Mouse (Mus musculus): ENCODE measurements at regions not wholly inside any gene's neighbourhood (a gene's known extent, or its start where the extent isn't known, plus 50 kb on each side); places are given as distances from the start of the nearest gene placed in this dataset.
"Not testable (repeated sequence)": the region's sequence is repeated elsewhere in the genome, so short reads cannot be mapped to it uniquely, and the experiment has no call there.

DNA sequence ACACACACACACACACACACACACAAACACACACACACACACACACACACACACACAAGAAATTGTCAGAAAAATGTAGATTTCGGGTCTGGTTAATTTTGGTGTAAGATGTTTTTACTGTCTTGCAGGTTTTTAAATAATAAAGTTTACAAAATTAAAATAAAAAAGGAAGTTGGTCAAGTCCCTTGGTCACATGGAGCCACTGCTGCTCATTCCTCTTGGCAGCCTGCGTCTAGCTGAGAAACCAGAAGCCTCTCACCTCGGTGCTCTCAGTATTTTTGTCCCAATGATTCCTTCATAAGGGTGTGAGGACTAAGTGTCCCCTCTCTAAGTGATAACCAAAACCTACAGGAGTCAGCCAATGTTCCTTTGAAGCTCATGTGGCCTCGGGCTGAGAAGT is 76.8 kb upstream of the Smg1 start:
- no peak for DNase-seq (ENCODE audit: low spot score)

DNA sequence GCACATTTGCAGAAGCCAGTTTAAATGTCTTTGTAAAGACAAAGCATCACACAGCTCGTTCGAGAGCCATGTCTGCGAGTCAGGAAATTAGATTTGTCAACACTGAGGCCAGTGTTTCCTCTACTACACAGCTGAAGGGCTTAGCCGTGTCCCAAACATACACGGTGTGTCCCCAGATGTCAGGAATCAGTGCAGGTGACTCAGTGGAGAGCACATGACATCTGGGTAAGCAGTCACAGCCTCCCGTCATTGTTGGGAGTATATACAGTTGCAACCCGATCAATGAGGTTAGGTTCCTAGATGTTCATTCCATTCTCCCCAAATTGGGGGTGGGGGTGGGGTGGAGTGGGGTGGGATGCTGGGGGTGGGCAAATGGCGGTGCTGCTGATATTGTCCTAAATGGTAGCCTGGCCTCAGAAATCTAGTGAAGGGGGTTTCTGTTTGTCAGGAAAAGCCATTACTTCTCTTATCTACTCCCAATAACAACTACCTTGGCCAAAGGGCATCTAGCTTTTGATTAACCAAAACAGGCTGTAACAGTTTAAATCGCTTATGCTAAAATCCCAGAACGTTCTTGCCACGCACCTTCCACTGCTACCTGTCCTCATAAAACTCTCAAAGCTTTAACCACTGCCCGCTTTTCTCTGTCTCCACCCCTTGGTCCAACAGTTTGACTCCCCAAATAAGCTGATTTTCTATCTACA is 75.1 kb upstream of the Smg1 start:
- DNase-seq (ENCODE audit: low spot score): no peak

DNA sequence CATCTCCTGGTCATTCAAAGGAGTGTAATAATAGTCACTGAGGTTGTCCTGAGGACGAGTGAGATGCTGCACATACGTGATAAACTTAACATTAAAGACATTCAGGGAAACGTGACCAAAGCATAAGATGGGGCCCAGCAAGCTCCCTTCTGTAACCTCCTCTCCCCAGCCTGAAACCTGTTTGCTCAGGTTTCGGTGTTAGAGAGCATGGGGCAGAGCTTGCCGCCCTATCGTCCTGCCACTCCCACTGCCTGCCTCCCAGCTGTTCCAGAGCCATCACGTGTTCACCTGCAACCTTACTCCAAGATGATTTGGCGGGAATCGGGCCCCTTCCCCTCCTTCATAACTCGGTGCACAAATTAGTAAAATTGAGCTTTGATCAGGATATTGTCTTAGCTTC is 71.4 kb upstream of the Smg1 start:
- not testable (repeated sequence) for DNase-seq (ENCODE audit: low spot score)

DNA sequence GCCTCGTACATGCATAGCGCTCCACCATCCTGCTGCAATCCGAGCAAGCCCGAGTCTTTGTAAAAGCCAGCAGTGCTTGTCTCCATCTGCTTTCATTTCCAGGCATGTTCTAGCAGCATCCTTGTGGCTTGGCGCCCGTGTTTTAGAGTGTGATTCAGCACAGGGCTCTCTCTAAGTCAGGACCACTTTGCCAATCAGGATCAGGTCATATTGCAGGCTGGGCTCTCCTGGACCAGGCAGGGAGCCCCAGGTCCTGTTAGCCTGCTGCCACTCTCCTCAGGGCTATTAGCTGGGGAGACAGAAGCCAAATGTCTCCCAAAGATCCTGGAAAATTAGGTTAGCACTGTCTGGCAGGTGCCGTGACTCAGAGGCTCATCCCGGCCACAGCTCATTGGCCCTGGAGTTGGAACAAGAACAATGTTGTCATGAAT is 70.8 kb upstream of the Smg1 start:
- no peak for DNase-seq (ENCODE audit: low spot score)

DNA sequence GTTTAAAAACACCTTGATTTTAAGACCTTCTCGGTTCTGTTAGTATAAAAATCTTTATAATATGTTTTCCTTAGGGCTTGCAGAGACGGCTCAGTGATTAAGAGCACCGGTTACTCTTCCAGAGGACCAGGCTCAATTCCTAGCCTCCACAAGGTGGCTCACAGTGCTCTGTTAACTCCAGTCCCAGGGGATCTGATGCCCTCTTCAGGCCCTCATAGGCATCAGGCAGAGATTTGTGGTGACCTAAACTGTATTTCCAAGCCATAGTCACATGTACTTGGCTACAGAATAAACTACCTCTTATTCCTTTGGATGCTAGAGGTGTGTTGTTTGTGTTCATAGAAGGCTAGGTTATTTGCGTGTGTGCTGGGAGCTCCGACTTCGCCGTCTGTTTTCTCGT is 70.3 kb upstream of the Smg1 start:
- no peak for DNase-seq (ENCODE audit: low spot score)

DNA sequence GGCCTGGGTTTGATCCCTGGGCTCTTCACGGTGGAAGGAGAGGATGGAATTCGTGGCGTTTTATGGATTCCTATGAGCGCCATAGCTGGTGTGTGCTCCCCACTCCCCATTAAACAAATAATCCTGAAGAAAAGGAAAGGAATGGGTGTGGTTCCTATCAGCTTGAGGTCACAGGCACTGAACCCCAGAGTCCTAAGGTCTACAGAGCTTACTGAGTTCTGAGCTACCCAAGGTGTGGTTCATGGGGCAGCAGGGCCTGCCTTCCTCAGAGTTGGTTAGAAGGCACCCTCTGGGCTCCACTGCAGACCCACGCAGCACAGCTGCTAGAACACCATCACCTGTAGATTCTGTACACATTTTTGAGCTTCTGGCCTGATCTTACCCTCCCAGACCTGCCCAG is 66.3 kb upstream of the Smg1 start:
- no peak for DNase-seq (ENCODE audit: low spot score)

DNA sequence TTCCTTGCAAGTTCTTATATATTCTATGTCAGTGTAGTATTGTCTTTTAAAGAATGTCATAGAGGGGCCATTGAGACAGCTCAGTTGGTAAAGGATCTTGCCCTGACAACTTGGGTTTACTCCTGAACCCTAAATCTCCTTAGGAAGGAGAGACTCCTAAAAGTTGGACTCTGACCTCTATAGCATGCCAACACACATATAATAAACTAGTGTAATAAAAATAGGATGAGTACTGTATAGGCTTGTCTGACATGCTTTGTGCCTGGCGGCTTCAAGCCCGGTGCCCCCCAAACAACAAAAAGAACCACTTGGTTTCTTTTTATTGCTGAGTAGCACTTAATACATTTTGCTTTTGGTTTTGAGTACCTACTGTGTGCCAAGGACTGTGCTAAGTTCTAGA is 65.4 kb upstream of the Smg1 start:
- no peak for DNase-seq (ENCODE audit: low spot score)

DNA sequence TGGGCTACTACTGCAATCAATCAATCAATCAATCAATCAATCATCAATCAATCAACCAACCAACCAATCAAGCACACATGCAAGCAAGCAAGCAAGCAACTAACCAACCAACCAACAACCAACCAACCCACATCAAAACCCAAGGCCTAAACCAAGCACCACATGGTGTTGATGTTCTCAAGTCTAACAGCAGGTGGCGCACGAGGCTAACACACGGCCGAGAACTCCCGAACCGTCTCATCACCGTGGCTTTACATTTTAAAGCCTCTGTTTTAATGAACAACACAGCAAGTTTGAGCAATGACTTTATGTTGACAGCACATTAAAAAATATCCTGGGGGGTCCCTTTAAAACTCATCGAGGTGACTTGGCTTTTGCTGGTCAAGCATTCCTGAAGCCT is 61.3 kb upstream of the Smg1 start:
- DNase-seq (ENCODE audit: low spot score): peak; percentile 82

DNA sequence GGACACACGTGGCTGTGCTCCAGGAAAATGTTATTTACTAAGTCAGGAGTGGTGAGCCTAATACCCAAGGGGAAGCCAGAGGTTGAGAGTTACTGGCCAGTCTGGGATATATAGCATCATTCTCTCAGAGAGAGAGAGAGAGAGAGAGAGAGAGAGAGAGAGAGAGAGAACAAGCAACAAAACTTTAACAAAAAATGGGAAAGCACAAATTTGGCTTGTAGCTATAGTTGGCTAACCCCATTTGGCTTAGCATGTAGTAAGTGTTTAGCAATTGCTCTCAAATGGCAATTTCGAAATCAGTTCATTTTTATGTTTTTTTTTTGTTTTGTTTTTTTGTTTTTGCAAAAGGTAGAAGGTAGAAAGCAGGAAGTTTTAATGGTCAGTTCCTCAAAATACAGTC is 60.9 kb upstream of the Smg1 start:
- DNase-seq (ENCODE audit: low spot score): no peak

DNA sequence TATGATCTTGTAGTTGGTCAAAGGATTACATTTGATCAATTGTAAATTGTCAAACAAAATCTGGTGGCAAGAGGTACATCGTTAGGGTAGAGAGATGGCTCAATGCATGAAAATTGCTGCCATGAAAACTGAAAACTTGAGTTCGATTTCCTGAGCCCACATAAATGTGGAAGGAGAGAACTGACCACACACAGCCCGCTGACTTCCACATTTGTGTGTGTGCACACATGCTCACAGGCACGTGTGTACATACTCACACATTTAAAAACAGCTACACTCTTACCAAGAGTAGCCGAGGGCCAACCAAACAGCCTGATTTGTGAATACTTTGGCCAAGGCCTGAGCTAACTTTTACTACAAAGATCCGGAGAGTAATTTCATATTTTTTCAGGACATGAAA is 60.5 kb upstream of the Smg1 start:
- DNase-seq (ENCODE audit: low spot score): no peak

DNA sequence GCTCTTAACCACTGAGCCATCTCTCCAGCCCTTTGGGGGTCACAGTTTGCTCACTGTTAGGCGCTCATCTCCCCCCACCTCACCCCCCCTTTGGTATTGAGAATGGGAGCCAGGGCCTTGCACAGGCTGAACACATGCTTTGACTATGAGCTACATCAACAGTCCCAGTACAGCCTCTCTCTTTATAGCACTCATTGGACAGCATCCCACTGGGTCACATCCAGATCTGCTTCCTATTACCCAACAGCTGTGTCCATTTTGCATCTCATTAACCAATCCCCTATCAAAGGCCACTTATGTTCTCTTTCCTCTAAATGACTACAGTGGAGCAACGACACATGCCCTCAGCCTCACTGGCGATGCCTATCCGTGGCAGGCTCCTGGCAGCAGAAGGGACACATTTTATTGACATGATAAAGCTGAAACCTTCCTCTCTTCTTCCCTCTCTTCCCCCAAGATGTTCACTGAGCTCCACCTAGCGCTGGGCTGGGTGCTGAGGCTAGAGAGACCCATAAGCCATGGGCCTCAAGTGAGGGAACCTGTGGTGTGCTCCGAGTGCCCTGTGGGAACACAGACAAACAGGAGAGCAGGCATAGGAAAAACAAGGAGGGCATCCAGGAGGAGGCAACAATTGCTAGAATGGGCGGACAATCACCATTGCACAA is 57.3 kb upstream of the Smg1 start:
- DNase-seq (ENCODE audit: low spot score): no peak

DNA sequence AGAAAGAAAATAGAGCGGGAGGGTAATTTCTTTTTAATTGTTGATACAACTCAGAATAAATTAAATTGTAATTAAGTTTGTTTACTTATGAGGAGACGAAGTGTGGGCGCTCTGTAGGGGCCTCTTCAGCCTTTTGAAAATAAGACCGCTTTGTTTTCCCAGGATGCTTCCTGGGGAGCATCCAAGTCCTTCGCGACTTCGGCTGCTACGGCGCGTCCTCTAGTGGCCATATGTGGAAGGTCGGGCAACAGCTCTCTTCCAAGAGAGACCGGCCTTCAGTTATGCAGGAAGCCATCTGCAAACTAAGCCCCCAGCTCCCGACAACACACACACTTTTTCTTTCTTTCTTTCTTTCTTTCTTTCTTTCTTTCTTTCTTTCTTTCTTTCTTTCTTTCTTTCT is 54.1 kb upstream of the Smg1 start:
- peak; percentile 81 for DNase-seq (ENCODE audit: low spot score)

DNA sequence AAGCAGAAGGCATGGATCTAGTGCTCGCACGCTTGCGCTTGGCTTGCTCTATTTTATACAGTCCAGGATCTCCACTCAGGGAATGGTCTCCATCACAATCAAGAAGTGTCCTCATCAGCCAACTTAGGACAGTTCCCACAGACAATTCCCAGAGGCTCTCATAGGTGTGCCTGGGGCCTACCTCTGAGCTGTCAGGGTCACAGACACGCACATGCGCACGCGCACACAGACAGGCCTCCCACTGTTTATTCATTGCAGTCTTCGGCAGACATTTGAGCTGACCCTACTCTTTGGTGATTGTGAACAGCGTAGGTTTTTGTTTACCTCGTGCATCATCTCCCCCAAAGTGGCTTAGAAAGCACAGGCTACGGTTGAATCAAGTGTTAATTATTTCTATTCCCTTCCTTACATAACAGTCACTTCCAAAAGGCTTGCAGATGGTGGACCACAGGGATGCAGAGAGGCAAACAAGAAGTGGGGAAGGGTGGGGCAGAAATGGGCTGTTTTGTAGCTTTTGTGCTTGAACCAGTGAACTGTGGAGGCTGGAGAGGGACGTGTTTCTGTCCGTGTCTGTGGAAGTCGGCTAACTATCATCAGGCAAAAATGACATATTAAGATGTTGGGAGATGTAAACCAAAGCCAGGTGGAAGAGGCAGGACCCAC is 53.5 kb upstream of the Smg1 start:
- no peak for DNase-seq (ENCODE audit: low spot score)

DNA sequence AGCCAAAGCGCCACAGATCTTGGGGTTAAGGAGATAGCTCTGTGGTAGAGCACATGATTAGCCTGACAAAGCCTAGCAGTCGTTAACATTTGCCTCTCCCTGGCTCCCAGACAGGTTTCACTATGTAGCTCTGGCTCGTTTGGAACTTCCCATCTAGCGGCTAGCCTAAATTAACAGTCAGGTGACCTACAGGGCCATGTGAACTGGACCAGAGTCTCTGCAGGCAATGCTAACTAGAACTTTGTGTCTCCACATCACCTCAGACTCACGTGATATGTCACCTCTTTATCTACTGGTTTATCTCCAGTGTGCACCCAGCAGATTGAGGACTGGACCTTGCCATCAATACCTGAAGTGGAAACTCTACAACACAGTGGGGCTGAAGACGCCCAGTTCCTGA is 52.4 kb upstream of the Smg1 start:
- DNase-seq (ENCODE audit: low spot score): no peak

DNA sequence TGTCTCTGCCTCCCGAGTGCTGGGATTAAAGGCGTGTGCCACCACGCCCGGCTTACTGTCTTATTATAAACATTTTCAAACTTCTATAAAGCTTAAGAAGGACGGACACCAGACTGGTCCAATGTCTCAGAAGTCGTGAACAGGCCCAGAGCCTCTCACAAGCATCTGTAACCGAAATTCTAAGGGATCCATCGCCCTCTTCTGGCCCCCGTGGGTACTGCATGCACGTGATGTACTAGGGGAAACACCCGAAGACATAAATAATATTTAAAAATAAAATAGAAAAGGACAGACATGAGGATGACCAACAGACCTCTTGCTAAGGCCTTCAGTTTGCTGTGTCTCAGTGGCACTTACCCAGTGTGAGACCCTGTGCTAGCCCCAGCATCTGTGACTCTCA is 51.8 kb upstream of the Smg1 start:
- no peak for DNase-seq (ENCODE audit: low spot score)

DNA sequence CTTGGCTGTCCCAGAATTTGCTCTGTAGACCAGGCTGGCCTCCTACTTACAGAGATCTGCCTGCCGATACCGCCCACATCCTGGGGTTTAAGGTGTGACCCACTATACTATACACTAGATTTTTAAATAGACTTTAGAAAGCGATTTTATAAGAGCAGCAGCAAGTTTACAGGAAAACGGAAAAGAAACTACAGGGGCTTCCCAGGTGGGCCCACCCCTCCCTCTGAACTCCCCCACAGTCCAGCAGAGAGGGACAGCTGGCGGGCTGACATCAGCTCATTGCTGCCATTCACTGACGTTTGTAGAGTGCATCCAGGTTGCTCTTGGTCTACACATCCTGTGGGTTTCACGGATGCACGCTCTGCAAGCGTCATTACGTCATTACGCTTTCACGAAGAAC is 51.2 kb upstream of the Smg1 start:
- no peak for DNase-seq (ENCODE audit: low spot score)
